ENCODE assay signal across 8 mouse cellular contexts in the genomic region with DNA sequence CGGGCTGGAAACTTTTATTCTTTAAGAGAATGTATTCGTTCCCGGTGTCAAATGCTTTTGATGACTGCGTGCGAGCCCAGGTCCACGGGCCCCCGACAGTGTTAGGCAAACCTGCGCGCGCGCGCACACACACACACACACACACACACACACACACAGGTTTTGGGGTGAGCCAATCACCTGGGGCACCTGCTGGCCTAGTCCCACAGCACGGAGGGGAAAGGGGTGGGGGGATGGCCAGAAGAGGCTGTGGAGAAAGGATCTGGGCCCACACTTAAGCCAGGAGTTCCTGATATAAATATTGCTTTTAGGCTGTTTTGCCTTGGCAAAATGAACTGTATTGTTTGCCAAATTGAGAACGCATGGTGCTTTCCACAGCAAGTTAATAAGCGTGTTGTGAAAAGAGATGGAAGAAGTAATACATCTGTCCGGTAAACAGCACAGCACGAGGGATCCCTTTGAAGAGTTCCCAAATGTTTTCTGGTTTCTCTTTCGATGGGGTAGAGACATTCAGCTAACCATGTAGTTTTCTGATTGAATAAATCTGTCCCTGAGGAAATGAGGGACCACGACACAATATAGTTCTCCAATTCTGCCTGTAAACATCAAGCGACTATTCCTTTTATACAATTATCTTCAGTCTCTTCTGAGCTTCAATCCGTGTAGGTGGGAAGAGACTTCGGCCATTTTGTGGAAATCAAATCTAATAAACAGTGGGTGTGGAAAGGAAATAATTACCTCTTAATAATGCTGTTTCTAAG. TPM values are rescaled to one million over a fixed set of nuclear protein-coding genes. Genes with fewer than 3 reads are reported as not detected.
A peak's percentile ranks its signal among the peaks of the same experiment; 100 is the strongest.
DNase-seq lines count a peak whose midpoint lies in the region; ATAC-seq lines count a peak whose summit lies in the region.

No protein-coding gene starts in this region.

- peak; percentile 57 for DNase-seq in cerebellum, adult 11 months
- DNase-seq in cerebellum, postnatal 4 days (ENCODE audit: low spot score in 2 of 2): no peak
- peak; percentile 28 for DNase-seq in MN1 (ENCODE audit: low spot score)
- DNase-seq in liver, embryonic 11.5 days (ENCODE audit: low spot score): no peak

- peaks cover 62% of the 10 kb centered on the region for H3K4me1 ChIP-seq in erythroblast, embryonic 14.5 days (ENCODE audit: control insufficient read depth)
- H3K4me1 ChIP-seq in hindbrain, embryonic 12.5 days: peaks cover 35% of the 10 kb centered on the region
- H3K4me1 ChIP-seq in liver, embryonic 11.5 days (replicated peaks; ENCODE audit: control insufficient read depth, insufficient read depth, low read length): peaks cover 19% of the 10 kb centered on the region
- H3K4me1 ChIP-seq in neural tube, embryonic 12.5 days: peaks cover 22% of the 10 kb centered on the region

- H3K4me3 ChIP-seq in erythroblast, embryonic 14.5 days (replicated peaks): peak overlapping the region; percentile 88
- peak overlapping the region; percentile 74 for H3K4me3 ChIP-seq in hindbrain, embryonic 12.5 days
- H3K4me3 ChIP-seq in liver, embryonic 11.5 days (ENCODE audit: low read depth, low read length): peak overlapping the region; percentile 93
- peak overlapping the region; percentile 93 for H3K4me3 ChIP-seq in neural tube, embryonic 12.5 days

- H3K9ac ChIP-seq in hindbrain, embryonic 12.5 days: peak overlapping the region; percentile 94
- H3K9ac ChIP-seq in liver, embryonic 11.5 days (ENCODE audit: low read depth, low read length): peak overlapping the region; percentile 85
- peak overlapping the region; percentile 92 for H3K9ac ChIP-seq in neural tube, embryonic 12.5 days

- H3K9me3 ChIP-seq in erythroblast, embryonic 14.5 days (ENCODE audit: control insufficient read depth, low read length): no peaks in the 10 kb centered on the region; the same call in 1 of the 2 replicates
- no peaks in the 10 kb centered on the region for H3K9me3 ChIP-seq in hindbrain, embryonic 12.5 days (replicated peaks)
- no peaks in the 10 kb centered on the region for H3K9me3 ChIP-seq in liver, embryonic 11.5 days (ENCODE audit: control insufficient read depth, low read length)
- no peaks in the 10 kb centered on the region for H3K9me3 ChIP-seq in neural tube, embryonic 12.5 days

- H3K4me2 ChIP-seq in hindbrain, embryonic 12.5 days (replicated peaks): peak overlapping the region; percentile 93
- H3K4me2 ChIP-seq in liver, embryonic 11.5 days: peak overlapping the region; percentile 86
- peak overlapping the region; percentile 67 for H3K4me2 ChIP-seq in neural tube, embryonic 12.5 days (replicated peaks)

- H3K27me3 ChIP-seq in erythroblast, embryonic 14.5 days (ENCODE audit: control insufficient read depth): peaks cover 57% of the 10 kb centered on the region
- H3K27me3 ChIP-seq in hindbrain, embryonic 12.5 days: no peaks in the 10 kb centered on the region
- H3K27me3 ChIP-seq in liver, embryonic 11.5 days (replicated peaks; ENCODE audit: control insufficient read depth, insufficient read depth, low read length): peaks cover 9% of the 10 kb centered on the region
- H3K27me3 ChIP-seq in neural tube, embryonic 12.5 days (replicated peaks): no peaks in the 10 kb centered on the region

- H3K36me3 ChIP-seq in erythroblast, embryonic 14.5 days (ENCODE audit: control insufficient read depth): peaks cover 12% of the 10 kb centered on the region
- peaks cover 15% of the 10 kb centered on the region for H3K36me3 ChIP-seq in hindbrain, embryonic 12.5 days
- H3K36me3 ChIP-seq in liver, embryonic 11.5 days (ENCODE audit: control insufficient read depth, insufficient read depth, low read length): no peaks in the 10 kb centered on the region
- H3K36me3 ChIP-seq in neural tube, embryonic 12.5 days: peaks cover 15% of the 10 kb centered on the region

- peak; percentile 60 for ATAC-seq in hindbrain, embryonic 12.5 days (ENCODE audit: low FRiP score)
- no peak for ATAC-seq in liver, embryonic 11.5 days (replicated peaks; ENCODE audit: low FRiP score)
- peak; percentile 30; the same call in 1 of the 2 replicates for ATAC-seq in neural tube, embryonic 12.5 days (ENCODE audit: low FRiP score, low read depth)
- no peak for ATAC-seq in megakaryocyte progenitor cell, adult 5-6 weeks (replicated peaks; ENCODE audit: poor library complexity)

- H3K27ac ChIP-seq in hindbrain, embryonic 12.5 days: peak overlapping the region; percentile 89
- H3K27ac ChIP-seq in liver, embryonic 11.5 days (ENCODE audit: low read depth, low read length): peak overlapping the region; percentile 82
- 0 out of 2 replicates have a peak overlapping the region, but pooled peaks have one; percentile 42 for H3K27ac ChIP-seq in neural tube, embryonic 12.5 days

- WGBS in hindbrain, embryonic 12.5 days: 28% methylated on average over 22 of the region's 22 CpGs
- WGBS in liver, embryonic 11.5 days: 23% methylated on average over 22 of the region's 22 CpGs
- 23% methylated on average over 22 of the region's 22 CpGs for WGBS in neural tube, embryonic 12.5 days

RNA-seq across cellular contexts. Expression of a gene that starts 0.4 kb away (rescaled TPM):
- 1.4 and 1.8 TPM in 2 replicates for polyA plus RNA-seq in erythroblast, embryonic 14.5 days (2012)
- 16.1 and 18.5 TPM in 2 replicates for polyA plus RNA-seq in hindbrain, embryonic 12.5 days (2016; fragmentation: Nextera tagmentation; extraction: Ambion mirVana)
- 5.7 and 7.0 TPM in 2 replicates for polyA plus RNA-seq in liver, embryonic 11.5 days (2014; fragmentation: Nextera tagmentation; extraction: Ambion mirVana)
- polyA plus RNA-seq in neural tube, embryonic 12.5 days (2016; fragmentation: Nextera tagmentation; extraction: Ambion mirVana): 17.1 and 19.2 TPM in 2 replicates
- 2.4 and 3.1 TPM in 2 replicates for total RNA-seq in megakaryocyte progenitor cell, adult 5-6 weeks (2015)
- 1.7 and 2.3 TPM in 2 replicates for total RNA-seq in megakaryocyte progenitor cell, adult 5-6 weeks (2017)

RNA-seq across cellular contexts. Expression of a gene that starts 9.8 kb away (rescaled TPM):
- polyA plus RNA-seq in erythroblast, embryonic 14.5 days (2012): not detected in 2 replicates
- polyA plus RNA-seq in hindbrain, embryonic 12.5 days (2016; fragmentation: Nextera tagmentation; extraction: Ambion mirVana): 10.7 and 13.7 TPM in 2 replicates
- 3.5 and 3.7 TPM in 2 replicates for polyA plus RNA-seq in liver, embryonic 11.5 days (2014; fragmentation: Nextera tagmentation; extraction: Ambion mirVana)
- 9.4 and 11.5 TPM in 2 replicates for polyA plus RNA-seq in neural tube, embryonic 12.5 days (2016; fragmentation: Nextera tagmentation; extraction: Ambion mirVana)
- not detected in 2 replicates for total RNA-seq in megakaryocyte progenitor cell, adult 5-6 weeks (2015)
- not detected in 2 replicates for total RNA-seq in megakaryocyte progenitor cell, adult 5-6 weeks (2017)

Comparison
In these comparisons a context has a peak if more than half of its experiments do, and no peak if none do; other contexts are left out.
1. DNase-seq: peak in cerebellum, adult 11 months (single experiment) and MN1 (single experiment); none in cerebellum, postnatal 4 days (0 of 2) and liver, embryonic 11.5 days (single experiment).
2. ATAC-seq: peak in hindbrain, embryonic 12.5 days (single experiment) and neural tube, embryonic 12.5 days (single experiment); none in liver, embryonic 11.5 days (single experiment) and megakaryocyte progenitor cell, adult 5-6 weeks (single experiment).
3. Peak in every context shown above with its lines, with median percentiles within 50 percentile points of each other: H3K4me3 ChIP-seq, H3K27ac ChIP-seq, H3K4me2 ChIP-seq and H3K9ac ChIP-seq.